Mouse (Mus musculus) MEL-GATA-1-ER (cell line): ENCODE data around the gene Cyp2b19.
"Not testable (repeated sequence)": the region's sequence is repeated elsewhere in the genome, so short reads cannot be mapped to it uniquely, and the experiment has no call there.

ENCODE experiments used
- DNase-seq: peaks from one replicate; pipeline ENCODE4 v3.0.0-alpha.2; 2012; ENCODE audit warnings: low read depth; ENCODE audit errors: extremely low read depth

Cyp2b19 gene

DNA sequence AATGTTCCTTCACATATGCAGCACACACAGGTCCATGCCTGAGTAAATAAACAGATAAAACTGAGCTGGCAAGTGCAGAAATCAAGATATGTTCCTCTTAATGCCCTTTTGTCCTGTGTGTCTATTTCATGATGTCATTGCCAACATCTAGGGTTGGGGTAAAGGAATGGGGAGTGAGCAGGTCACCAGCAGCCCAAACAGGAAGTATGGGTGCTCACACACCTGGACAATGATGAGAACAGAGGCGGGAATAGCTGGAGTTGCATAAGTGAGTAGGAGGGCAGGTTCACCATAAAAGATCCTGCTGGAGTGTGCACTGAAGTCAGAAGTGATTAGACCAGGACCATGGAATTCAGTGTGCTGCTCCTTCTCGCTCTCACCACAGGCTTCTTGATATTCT is at the start of gene Cyp2b19:
TSS of gene Cyp2b19 (plus strand) at position 301 of the 400 bp plus-strand sequence.
- no peak for DNase-seq

DNA sequence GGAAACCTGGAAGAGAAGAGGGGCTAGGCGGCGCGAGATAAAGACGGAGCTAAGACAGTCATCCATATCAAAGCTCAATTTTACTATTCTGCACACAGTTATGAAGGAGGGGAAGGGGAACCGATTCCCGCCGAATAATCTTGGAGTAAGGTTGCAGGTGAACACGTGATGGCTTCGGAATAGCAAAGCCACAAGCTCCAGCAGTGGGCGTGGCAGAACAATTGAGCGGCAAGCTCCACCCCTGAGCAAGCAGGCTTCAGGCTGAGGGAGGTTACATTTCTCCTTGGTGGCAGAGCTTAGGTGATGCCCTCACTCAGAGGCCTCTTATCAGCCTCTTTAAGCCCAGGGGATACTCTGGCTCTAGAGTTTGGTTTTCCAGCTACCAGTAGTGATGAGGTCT is 45.9 kb upstream of the Cyp2b19 start:
- no peak for DNase-seq

DNA sequence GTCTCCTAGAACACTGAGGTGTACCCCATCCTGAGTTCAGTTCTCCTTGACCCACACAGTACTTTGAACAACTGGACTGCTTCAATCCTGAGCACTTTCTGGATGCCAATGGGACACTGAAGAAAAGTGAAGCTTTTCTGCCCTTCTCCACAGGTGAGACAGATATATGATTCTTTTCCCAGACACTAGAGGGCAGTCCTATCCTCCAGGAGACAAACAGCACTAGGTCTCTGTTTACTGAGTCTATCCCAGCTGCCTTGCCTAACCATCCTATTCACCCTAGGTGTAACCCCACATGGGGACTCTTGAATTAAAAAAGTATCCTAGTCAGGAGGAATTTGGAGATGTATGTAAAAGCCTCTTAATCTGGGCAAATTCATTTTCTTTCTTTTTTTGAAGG is 18.0 kb upstream of the Cyp2b19 start:
- DNase-seq = no peak

DNA sequence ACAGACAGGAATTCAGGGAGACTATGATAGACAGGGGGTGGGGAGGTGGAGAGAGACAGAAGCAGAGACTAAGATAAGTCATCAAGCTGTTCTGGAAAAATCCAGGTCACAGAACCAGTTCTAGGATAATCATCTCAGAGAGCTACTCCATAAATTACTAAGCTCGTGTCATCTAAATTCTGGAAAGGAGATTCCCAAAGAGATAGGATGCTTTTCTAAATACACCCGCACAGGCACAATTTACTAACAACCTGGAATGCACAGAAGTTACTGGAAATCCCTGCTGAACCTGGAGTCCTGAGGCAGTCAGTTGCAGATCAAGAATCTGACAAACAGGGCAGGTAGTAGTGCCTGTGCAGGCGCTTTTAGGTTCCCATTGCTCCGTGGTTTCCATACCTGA is 13.0 kb upstream of the Cyp2b19 start:
- no peak for DNase-seq

DNA sequence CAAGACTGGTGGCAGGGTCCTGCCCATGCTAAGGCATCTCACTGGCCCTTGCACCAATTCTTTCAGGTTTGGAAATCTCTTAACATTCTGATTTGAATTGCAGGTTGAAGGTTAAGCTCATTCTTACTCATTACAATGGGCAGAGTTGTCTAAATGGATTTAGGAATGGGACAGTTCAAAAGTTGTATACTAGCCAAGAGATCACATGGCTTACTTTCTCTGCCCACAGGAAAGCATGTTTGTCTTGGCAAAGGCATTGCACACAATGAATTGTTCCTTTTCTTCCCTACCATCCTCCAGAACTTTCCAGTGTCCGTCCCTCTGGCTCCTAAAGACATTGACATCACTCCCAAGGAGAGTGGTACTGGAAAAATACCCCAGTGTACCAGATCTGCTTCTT is 11.5 kb upstream of the Cyp2b19 start:
- no peak for DNase-seq

DNA sequence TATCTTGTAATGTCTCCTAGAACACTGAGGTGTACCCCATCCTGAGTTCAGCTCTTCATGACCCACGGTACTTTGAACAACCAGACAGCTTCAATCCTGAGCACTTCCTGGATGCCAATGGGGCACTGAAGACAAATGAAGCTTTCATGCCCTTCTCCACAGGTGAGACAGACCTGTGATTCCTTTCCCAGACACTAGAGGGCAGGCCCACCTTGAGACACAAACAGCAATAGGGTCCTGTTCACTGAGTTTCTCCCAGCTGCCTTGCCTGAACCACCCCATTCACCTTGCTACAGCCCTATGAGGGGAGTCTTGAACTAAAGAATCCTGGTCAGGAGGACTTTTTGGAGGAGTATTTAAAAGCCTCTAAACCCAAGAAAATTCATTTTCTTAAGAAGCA is 10.1 kb downstream of the Cyp2b19 start:
- no peak for DNase-seq

DNA sequence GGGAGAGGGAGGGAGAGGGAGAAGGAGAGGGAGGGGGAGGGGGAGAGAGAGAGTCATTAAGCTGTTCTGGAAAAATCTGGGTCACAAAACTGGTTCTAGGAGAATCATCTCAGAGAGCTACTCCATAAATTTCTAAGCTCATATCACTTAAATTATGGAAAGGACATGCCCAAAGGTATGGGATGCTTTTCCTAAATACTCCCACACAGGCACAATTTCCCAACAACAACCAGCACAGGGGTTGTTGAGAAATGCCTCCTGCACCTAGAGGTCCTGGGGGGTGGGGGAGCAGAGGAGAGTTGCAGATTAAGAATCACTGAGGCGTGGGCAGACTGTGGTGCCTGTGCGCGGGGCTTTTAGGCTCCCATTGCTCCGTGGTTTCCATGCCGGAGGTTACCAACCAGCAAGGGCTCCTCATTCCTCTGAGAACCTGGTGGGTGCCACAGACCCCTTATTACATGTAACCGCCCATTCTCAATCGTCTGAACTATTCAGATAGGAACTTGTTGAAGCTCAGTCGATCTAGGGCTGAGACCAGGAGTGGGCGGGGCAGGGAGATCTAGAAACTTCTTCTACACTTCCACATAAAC is 13.0 kb downstream of the Cyp2b19 start:
- DNase-seq = no peak

DNA sequence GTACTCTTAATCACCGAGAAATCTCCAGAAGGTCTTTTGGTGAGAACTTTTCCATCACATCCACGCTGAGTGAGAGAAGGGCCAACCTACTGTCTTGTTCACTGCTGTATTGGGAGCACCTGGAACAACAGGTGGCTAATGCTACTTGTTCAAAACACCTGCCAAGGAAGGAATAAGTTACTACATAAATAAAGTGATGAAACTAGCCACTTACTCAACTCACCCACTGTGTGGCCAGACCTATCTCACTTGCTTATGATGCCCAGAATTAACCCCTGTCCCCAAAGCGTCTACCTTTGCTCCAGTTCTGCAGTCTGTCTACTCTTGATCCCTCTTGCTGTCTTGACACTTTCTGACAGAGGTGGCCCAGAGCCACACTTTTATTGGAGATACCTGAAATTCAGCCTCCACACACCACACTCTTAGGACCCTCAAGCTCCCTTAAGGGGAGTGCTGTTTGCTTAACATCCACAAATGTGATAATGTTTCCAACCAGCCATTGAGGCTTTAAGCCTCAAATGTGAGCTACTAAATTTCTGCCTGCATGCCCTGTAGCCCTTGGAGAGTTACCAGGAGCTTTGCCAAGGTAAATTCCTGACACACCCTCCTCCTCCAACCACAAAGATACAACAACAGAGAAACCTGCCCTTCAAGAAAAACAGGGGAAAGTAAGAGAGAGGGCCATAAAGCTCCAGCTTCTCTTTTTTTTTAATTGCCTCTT is 16.1 kb downstream of the Cyp2b19 start:
- DNase-seq = no peak

DNA sequence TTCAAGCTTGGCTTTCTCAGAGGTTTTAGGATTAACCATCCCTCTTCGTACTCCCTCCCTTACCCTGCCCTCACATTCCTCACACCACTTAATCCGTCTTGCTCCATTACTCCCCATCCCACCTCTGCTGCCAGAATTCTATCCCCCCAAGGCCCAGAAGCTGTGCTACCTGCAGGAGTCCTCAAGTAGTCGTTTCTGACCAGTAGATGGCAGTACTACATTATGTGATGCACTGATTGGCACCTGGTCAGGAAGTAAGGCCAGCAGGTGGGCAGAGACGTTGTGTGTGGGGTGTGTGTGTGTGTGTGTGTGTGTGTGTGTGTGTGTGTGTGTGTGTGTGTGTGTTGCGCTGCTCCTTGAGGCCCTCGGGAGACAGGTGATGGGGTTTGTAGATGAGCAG is 18.9 kb downstream of the Cyp2b19 start:
- no peak for DNase-seq

DNA sequence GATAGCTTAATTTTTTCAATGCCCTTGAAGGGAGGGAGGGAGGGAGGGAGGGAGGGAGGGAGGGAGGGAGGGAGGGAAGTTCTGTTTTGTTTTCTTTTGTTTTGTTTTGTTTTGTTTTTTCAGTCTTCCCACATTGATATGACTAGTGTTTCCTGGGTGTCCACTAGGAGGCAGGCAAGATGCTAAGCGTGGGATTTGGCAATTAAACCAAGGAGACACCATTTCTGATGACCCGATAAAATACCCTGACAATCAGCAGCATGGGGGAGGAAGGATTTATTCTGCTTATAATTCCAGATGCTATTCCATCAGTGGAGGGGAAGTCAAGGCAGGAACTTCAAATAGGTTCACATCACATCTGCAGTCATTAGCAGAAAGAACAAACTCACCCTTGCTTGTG is 20.9 kb downstream of the Cyp2b19 start:
- no peak for DNase-seq

DNA sequence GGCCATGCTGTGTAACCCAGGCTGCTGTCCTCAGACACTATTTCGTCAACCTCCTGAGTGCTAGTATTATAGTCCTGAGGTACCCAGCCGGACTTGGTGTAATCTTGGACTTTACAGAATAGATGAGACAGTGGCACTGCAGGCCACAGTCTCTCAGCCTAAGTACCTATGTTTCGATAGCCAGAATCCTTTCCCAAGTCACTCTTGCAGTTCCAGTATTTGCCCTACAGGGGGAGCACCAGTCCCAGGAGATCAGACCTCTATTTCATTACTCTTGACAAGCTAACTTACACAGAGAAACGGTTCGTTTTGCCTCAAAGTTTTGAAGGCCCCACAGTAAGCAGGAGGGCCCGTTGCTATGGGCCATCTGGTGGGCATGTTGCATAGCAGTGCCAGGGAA is 21.5 kb downstream of the Cyp2b19 start:
- no peak for DNase-seq

DNA sequence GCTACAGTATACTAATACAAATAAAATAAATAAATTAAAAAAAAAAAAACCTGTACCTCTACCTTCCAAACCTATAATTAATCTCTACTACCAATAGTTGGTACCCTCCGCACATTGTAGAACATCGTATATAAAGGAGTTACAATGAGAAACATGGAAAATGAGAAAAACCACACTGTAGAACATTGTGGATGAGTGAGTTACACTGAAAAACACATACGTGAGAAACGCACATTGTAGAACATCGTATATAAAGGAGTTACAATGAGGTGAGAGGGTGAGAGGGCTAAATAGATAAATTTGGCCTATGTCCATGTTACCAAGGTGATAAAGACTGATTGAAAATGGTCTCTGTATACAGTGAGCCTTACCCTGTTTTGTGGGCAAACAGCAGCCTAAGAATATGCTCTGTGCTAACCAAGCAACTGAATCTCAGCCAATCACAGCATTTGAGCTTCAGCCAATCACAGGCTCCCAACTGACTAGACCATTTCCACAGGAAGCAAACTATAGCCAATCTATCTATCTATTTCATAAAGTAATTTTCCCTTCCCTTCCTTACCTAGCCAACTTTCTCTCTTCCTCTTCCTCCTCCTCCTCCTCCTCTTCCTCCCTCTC is 23.0 kb downstream of the Cyp2b19 start:
- peak; percentile 9 for DNase-seq

DNA sequence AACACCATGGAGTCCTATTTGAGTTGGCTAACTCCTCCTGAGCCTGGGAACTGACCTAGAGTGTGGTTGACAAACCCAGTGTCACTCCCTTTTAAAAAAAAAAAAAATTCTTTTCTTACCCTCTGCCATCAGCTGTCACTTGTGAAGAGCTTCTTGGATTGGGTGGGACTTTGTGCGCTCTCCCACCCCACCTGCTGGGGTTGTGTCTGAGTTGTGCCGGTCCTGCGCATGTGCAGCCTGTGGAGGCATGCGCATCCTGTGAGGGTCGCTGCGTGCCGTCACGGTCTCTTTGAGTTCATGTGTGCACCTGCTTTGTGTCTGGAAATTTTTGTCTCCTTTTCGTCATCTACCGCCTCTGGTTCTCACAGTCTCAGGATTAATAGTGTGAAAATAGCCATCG is 23.6 kb downstream of the Cyp2b19 start:
- DNase-seq = no peak

DNA sequence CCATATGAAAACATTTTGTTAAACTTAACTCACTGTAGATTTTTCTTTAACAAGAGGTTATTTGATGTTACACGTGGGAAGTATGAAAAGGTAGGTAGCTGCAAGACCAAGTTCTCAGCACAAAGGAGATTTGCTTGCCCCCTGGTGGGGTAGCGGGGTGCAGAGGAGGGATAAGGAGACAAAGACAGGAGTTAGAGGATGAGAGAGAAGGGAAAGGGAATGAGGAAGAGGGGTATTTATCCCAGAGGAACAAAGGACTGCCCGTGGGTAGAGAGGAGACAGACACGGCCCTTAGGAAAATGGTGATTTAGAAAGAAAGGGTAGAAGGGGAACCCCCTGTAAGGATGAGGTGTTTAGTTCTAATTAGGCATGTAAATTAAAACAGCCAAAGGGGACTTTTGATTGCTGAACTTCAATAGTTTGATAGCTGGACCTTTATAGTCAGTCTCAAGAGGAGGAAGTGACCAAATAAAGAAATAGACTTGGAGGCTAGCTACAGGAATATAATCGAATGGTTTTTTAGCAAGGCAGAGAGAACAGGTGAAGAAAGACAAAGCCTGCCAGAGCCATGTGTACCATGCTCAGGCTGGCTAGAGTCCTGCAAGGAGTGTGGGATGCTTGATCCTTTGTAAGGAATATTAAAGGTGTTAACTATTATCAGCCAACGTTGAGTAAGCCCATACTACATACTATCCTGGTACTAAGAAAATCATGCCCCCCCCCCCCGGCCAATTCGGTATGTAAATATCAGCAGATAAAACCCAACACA is 24.2 kb downstream of the Cyp2b19 start:
- DNase-seq = no peak

DNA sequence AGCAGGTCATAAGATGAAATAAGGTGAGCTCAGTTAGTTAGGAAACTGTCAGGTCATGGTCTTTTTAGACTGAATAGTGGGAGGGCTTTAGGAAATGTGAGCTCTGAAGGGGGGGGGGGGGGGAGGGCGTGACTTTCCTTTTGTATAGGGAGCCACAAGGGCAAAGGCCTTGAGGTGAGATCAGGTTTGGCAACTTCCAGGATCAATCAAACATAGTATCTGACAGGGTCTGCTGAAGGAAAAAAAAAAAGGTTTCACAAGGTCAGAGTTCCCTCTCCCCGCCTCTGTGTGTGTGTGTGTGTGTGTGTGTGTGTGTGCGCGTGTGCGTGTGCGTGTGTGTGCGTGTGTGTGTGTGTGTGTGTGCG is 24.8 kb downstream of the Cyp2b19 start:
- DNase-seq = no peak

DNA sequence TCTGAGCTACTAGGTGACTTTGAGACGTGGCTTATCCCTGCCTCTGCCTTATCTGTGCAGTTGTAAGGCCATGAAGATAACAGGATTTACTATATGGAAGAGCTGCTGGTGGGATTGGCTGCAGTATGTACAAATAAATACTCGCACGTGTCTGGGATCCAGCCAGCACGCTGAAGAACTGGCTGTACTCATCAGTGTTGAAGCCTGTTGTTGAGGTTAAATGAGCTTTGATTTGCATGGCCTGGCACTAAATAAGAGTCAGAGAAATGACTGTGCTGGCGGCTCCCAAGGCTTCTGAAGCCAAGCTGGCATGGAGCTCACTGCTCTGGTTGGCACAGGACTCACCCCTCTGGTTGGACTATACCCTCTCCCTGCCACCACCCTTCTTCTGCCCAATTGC is 26.2 kb downstream of the Cyp2b19 start:
- no peak for DNase-seq

DNA sequence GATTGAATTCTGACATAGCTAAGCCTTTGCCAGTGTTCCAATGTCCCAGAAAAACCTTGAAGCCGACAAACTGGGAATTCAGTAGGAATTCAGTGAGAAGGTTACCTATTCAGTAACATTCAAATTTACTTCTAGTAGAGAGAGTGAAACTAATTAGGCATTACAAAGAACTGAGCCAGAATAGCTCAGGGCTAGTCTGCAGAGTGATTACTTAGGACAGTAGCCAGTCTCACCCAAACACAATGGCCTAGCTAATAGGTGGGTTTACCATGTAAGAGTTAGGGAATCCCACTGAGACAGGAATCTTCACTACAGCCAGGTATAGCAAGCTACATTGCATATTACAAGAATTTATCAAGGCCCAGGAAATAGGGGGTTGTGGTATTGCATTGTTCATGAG is 29.1 kb downstream of the Cyp2b19 start:
- not testable (repeated sequence) for DNase-seq

DNA sequence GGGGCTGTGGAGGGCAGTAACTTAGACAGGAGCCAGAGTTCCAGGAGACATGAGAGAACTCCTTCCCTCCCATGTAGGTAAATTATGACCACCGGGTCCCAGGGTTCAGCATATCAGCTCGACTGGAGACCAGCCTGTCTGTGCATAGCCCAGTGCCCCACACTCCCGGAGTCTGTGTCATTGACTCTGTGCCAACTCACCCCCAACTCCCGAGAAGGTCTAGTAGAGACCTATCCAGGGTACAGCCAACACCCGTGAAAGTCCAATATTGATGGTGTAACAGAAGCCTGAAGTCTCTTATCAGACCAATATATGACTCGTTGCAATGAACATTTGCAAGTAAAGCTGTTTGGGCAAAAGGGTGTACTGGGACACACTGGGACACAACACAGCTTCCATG is 33.0 kb downstream of the Cyp2b19 start:
- DNase-seq = no peak

DNA sequence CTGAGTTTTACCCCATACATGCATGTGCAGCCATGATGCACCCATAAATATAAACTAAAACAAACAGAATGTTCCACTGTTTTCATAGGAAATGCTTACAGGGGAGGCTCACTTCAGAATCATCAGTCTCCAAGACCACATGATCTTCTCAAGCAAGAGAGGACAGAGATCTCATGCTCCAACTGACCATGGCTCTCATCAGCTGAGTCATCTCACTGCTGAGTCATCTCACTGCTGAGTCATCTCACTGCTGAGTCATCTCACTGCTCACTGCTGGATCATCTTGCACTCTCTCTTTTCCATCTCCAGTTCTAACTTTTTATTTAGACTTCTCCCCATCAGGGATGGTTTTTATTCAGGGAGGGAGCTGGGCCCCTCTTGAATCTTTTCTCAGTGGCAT is 43.2 kb downstream of the Cyp2b19 start:
- no peak for DNase-seq

DNA sequence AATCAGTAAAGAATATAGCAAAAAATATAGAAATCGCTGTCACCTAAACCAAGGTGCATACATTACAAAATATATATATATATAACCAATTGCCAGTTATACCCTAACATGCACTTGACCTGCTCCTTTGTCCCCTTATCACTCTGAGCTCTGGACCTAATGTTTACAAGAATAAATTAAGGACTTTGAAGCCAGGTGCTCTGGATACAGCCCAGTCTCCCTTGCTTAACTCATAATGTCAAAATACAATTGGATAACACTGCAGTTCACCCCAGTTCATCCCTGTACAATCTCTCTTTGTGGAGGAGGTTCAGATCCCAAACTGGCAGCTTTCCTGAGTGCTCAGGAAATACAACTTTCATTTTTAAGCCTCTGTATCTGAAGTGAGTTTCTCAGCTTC is 44.1 kb downstream of the Cyp2b19 start:
- no peak for DNase-seq

DNA sequence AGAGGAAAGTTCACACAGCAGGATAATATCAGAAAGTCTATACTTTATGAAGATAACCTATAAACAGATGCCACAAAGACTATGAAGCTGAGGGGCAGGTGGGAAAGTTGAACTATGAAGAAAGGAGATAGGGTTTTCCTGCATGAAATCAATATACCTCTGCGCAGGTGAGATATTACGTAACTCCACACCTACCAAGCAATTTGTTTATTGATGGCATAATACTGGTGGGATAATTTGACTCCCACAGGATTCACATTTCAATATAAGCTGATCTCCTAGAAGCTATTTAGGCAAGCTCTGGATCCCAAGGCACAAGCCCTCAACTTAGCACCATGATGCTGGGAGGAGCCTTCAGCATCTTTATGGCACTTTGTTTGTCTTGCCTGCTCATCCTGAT is 51.6 kb downstream of the Cyp2b19 start, which contains the start of gene Cyp2g1:
TSS of gene Cyp2g1 (plus strand) at position 301 of the 400 bp plus-strand sequence.
- DNase-seq = no peak
